ENCODE assay signal across 1 mouse cellular context in the genomic region with DNA sequence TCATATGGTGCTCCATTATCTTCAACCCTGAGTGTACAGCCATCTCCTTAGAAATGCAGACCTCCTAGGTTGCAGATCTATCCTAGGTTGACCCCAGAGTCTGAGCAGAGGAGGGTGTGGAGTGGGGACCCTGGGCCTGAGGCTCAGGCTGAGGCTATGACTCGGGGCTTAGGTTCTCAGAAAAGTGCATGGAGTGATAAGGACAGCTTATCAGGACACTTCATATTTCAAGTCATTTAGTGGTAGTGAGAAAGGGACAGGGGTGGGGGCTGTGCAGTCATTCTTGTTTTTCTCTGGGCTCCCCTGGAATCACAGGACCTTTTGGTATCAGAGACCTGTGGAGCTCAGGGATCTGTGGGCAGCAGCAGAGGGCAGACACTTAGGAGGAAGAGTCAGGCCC.
TF ChIP-seq lines count a peak whose summit lies in the region.

No protein-coding gene starts in this region.

TF ChIP-seq in MEL, 35 proteins besides CTCF, POLR2A, EP300 and RAD21 (continued from another document):
- TF ChIP-seq RCOR1 (IDR thresholded peaks at IDR 0.05; ENCODE audit: low read depth, low read length), result peak; percentile 58; the same call in 1 of the 2 replicates
